Mouse (Mus musculus) A20 (cell line): ENCODE measurements around the gene Olfr1163.
"Not testable (repeated sequence)": the region's sequence is repeated elsewhere in the genome, so short reads cannot be mapped to it uniquely, and the experiment has no call there.

Source experiments
- DNase-seq: peaks from one replicate; pipeline ENCODE4 v3.0.0-alpha.2; 2011; ENCODE audit warnings: low read depth, low spot score

Gene Olfr1163

DNA sequence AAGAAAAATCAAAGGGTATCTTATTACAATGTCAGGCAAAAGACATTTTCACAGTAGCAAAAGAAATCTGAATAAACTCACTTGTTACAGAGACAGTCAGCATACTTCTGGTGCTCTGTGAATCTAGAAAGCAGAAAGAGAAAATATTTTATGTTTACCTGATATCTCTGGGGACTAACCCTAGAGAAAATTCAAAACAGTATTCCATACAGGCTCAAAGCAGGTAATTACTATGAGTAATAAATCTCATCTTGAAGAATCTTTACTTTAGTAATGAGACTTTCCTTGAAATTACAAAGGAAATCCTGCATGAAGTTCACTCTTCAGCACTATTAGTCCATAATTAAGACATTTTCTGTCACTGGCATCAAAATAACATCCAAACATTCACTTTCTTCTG, at the start of gene Olfr1163:
Gene Olfr1163 (minus strand): TSS at position 101 of the 400 bp plus-strand sequence.
- DNase-seq, result no peak

DNA sequence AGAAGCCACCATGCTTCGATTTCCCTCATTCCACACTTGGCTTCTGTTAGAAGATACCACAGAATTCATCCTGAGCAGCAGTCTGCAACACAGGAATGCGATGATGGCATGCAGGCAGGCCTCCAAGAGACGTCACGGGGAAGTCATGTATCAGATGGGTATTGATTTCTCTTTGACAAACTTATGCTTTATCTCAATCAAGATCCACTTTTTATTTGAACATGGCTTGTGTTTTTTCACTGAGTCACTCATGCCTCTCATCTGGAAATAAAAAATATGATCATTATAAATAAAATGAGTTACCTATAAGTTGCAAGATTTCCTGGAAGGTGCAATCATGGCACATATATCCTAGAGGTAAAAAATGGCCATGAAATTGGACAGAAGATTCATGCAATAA, 22.2 kb upstream of the Olfr1163 start, which contains the start of gene Olfr1164:
Gene Olfr1164 (minus strand): TSS at position 101 of the 400 bp plus-strand sequence.
- DNase-seq, result no peak

GRCm38 (mm10) chr2:88063587-88063986, 8.0 kb downstream of the Olfr1163 start:
- DNase-seq, result no peak

DNA sequence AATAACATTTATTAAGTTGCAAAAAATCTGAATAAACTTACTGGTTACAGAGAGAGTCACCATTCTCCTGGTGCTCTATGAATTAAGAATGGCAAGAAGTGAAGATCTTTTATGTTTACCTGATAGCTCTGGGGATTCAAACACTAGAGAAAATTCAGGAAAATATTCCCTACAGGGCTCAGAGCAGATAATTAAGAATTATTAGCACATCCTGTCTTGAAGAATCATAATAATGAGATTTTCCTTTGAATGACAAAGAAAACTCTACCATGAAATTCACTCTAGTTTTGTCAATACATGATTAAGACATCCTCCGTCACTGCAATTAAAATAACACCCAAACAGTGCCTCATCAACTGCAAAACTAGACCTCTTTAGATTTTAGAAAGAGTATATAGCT, 20.6 kb downstream of the Olfr1163 start, which contains the start of gene Olfr1162:
Gene Olfr1162 (minus strand): TSS at position 101 of the 400 bp plus-strand sequence.
- no peak for DNase-seq

- no peak for DNase-seq
Observed at GRCm38 (mm10) chr2:88037599-88037998, 34.0 kb downstream of the Olfr1163 start, which contains the start of gene Olfr73. TSS of gene Olfr73 (minus strand) at chr2:88037699.

- not testable (repeated sequence) for DNase-seq
Observed at GRCm38 (mm10) chr2:88022474-88022873, 49.2 kb downstream of the Olfr1163 start, which contains the start of gene Olfr1161. TSS of gene Olfr1161 (plus strand) at chr2:88022774.
